Mouse (Mus musculus) c-Kit-negative CD71-positive TER-119-positive erythroid progenitor cells, embryonic 14.5 days (primary cell): ENCODE measurements around the gene Snx29.

Experiments
- DNase-seq: peaks from one replicate; pipeline ENCODE4 v3.0.0-alpha.2; 2013; ENCODE audit warnings: low read depth, low spot score

The Snx29 gene

DNA sequence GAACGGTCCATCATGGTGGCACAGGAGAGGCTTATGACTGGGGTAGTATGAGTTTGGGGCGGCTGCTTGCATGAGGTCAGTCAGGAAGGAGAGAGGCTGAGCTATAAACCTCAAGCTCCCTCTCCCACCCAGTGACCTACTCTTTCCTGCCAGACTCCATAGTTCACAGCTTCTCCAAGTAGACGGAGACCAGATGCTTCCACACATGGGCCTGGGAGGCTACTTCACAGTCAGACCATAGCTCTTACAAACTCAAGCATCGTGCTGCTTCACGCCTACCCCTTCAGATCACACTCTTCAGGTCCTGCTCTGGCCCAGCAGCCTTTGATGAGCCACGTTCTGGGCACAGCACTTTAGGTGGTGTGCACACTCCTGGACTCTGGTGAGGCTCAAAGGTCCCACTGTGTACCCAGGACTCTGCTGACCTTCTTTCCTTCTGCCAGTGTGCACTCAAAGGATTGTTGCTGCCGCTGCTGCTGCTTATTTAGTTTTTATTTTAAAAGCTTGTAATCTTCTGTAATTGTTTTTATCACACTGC lies 313.6 kb downstream of the Snx29 start:
- DNase-seq = no peak

DNA sequence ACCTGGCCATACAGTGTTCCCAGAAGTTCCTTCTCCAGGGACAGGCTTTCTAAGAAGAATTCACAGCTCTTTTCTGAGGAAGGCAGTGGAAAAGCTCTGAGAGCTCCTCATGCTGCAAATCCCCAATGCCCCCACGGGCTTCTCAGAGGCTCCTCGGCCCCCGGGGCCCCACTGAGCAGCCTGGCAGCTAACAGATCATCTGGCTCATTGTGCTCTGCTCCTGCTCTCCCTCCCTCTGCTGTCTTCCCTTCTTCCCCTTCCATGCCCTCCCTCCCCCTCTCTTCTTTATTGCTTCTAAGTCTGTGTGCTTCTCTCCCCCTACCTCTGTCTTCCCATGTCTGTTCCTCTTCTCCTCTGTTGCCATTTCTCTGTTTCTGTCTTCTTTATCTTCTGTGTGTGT lies 314.2 kb downstream of the Snx29 start:
- DNase-seq = no peak

DNA sequence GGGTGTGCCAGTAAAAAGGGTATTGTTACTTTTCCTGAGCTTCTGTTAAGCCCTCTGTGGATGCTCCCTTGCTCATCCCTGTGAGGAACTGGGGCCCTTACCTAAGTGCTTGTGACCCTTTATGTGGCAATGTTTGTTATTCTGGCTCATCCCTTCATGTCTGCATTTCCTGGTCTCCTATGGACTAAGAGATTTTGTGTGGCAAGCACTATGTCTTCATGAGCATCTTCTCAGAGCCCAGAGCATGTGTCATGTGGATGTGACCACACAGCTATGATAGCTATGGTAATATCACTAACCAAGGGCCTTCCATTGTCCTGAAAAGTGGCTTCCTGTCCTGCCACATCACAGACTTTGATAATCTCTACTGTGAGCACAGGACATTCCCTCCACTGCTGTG lies 315.1 kb downstream of the Snx29 start:
- DNase-seq = no peak

DNA sequence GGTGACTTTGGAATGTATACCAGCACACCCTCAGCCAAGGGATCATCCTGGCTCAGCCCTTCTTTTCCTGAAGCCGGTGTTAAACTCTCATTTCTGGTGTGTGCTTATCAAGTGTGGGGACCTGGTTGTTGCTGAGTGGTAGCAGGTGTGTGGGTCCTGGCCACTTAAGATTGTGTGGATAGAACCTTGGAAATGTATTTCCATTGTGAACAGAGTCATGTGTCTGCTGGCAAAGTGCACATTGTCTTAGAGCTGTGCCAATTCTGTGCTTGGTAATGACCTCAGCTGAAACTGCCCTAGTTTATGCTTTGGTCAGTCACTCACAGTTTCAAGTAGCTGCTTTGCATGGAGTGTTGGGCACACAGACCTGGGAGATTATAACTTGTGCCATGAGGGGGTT lies 316.0 kb downstream of the Snx29 start:
- DNase-seq = no peak

DNA sequence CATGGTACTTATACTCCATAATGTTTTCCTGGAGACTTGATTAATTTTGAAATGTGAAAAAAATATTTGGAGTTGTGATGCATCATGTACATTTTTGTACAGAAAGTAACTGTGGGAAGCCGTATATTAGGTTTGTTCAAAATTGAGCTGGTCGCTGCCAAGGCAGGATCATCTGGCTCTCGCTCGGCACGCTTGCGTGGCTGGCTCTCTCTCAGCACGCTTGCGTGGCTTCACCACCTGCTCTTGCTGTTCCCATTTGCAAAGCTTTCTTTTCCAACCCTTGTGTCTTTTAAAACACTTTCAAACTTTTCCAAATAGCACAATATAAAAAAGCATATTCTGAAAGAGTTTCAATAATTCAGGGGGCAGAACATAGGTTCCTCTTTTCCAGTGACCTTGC lies 317.2 kb downstream of the Snx29 start:
- DNase-seq = no peak

DNA sequence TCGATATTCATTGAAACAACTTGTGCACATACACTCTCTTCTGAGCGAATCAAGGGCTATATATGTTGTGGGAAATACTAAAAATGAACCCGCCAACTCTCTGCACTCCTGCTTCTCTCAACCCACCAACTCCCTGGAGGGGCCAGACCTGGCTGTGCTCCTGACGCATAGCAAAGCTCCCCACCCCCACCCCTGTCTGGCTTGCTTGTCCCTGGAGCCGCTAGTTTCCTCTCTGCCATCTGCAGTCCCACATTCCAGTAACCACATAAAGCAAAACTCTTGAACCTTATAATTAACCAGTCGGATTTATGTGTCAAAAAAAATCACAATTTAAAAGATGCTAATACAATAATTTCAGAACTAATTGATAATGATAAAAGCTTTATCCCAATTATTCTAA lies 320.9 kb downstream of the Snx29 start:
- DNase-seq = no peak

DNA sequence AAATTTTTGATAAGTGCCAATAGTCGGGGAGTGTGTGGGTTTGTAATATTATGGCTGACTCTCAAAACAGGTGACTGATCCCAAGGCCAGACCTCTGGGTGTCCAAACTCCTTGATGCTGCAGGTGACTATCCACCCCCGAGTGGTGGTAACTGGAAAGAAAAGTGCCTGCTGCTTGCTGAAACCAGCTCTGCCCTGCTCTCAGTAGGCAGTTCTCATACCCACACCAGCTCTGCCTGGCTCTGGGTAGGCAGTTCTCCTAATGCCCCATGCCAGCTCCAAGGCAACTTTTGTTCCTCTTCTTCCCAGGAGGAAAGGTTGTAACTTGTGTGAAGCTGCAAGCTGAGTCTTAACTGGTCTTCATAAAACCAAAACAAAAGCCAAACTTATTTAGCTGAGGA lies 321.7 kb downstream of the Snx29 start:
- no peak for DNase-seq

DNA sequence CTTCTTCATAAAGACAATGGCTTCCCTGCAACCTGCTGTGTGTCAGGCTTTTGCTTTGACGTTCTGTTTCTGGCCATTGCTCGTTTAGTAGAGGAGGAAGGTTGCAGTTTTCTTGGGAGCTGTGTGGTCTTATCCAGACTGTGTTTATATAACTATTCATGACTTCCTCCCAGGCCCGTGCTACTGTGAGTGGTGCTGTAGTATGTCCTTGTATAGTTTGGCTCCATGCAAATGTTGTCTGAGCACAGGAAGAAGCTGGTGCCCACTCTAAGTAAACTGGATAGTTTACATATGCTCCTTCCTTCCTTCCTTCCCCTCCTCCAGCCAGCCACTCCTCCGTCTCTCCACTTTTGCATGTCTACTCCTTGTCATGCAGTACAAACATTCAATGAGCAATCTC lies 323.0 kb downstream of the Snx29 start:
- DNase-seq = no peak

DNA sequence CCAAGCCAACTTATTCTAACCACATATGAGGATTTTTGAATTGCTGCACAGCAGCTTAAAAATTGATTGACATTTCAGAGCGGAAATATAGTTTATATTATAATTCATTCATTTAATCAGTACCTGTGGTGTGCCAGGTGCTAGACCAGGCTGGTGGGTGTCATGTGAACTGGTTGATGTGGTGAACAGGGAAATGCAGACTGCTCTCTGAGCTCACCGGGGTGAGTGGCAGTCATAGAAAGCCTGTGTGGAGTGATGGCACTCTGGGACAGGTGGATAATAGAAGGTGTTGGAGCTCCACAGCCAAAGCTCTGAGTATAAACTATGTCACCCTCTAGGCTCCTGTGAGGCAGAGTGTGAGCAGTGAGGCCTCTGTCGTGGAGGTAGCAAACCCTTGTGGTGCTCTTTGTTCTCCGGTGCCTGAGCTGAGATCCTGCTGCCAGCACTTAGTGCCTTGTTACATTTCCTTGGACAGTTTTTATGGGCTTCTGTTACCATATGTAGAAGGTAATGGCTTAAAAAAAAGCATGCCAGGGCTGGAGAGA lies 324.1 kb downstream of the Snx29 start:
- DNase-seq = no peak

DNA sequence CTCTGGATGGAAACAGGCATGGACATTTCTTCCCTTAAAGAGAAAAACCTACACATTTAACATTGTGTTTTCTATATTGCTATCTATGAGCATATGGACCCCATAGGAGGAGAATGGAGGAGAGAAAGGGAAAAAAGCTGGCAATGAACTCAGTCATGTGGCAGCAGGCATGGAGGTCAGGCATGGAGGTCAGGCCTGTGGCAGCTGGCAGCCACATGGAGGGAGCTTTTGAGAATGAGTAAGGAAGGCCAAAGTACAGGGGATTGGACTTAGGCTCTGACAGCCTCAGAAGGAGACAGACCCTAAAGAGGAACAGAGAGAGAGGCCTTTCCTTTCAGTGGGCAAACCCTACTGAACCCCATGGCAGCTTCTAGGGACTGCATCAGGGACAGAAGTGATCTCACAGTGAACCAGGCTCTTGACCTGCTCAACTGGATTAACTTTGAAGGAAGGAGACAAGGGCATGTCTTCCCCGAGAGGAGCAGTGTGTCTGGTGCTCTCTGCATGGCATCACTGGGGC lies 325.5 kb downstream of the Snx29 start:
- no peak for DNase-seq

DNA sequence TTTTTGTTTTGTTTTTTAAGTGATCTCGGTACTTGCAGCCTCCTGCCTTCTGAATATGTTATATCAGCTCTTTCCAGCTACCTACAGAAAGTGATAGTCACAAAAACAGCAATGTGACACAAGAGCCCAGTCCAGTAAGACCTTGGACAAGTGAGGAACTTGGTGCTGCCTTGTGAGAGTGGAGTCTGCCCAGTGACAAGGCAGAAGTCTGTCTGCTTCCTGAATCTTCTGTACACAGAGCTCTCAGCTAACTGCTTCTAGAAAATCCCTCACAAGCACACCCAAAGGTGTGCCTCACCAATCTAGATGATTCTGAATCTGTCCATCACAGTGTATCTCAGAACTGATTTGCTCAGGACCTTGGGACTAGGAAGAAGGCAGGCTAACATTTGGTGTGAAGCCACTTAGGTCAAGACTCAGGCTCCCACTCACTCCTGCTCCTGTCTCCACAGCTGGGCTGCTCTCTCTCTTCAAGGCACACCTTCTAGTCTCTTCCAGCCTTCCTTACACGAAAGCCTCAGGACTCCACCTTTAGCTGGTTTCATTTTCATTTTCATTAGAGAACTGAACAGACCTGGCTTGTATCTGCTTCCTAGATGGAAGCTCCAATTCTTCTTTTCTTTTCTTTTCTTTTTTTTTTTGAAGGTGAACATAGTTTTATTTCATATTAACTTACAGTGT lies 330.1 kb downstream of the Snx29 start:
- no peak for DNase-seq

DNA sequence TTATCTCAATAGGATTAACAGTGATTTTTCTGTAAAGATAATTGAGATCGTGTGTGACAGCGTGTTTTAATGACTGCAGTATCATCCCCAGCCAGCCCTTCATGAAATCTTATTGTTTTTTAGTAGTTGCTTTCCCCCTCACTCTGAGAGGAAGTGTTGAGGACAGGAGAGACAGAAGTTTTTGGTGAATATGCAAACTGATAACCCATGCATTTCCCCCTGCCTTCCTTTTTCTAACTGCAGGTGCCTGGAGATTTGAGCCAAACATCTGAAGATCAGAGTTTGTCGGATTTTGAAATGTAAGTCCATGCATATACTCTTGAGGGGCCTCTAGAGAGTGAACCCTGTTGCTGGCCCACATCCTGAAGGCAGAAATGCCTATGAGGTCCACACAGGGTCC lies 333.2 kb downstream of the Snx29 start:
- DNase-seq = no peak

DNA sequence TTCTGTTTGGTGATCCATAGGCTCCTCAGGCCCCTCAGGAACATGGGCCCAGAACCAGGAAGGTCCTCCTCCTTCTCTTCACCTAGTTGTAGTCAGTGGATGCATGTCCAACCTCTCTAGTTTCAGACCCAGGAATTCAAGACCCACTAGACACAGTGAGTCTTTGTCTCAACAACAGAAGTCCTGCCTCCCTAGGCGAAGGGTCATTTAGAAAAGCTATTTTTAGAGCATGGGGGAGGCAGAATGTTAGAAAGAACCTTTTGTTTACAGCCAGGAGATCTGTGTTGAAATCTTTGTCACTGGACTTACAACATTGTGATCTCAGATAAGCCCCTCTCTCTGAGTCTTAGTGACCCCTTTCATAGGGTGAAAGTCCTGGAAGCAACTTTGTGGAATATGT lies 334.4 kb downstream of the Snx29 start:
- no peak for DNase-seq

DNA sequence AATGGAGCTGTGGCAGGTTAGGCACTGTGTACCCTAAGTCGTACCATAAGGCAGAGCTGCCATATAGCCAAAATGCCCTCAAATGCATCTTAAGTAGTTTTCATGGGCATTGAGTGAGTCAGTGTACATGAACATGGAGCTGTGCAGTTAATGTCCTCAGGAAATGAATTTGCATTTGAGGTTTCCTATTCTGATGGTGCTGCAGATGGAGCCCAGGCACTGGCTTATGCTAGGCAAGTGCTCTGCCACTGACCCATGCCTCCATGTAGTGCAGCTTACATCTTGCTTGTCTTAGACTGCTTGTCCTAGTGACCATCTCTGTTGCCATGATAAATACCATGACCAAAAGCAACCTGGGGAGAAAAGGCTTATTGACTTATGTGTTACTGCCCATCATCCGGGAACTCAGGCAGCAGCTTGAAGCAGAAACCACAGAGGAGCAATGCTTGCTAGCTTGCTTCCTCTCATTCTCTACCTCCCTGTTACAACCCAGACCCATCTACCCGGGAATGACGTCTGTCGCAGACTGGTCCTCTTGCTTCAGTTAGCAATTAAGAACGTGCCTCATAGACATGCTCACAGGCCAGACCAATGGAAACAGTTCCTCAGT lies 336.5 kb downstream of the Snx29 start:
- no peak for DNase-seq

DNA sequence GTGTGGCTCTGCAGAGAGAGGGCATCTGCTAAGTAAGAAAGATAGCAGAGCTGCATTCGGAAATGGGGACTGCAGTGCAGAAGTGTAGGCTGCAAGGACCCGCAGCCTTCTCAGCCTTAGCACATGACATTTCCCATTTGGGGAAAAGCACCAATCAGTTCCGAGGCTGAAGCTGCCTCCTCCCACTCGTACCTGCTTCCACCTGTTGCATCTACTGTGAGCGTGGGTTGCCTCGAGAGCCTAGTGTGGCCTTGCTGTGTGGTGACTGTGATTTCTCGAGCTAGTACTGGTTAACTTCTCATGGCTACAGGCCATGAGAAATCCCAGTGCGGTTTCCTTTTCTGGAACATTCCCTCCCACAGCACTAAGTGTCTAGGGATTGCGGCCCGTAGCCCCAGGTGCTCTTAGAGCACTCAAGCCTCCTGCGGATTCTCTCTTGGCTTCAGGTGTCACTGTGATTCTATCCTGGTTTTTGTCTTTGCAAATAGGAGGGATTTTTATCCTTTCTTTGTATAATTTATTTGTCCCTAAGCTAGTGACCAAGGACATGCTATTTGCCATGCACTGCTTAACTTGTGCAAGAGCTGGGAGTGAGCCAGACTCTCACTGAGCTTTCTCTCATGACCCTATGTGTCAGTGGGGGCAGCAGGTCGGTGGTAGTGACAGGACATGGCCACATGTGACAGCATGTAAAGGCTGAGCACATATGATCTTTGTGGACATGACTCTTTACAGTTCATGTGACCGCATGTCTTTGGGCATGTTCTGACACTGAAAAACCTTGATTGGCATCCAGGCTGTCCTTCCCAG lies 342.4 kb downstream of the Snx29 start:
- no peak for DNase-seq

DNA sequence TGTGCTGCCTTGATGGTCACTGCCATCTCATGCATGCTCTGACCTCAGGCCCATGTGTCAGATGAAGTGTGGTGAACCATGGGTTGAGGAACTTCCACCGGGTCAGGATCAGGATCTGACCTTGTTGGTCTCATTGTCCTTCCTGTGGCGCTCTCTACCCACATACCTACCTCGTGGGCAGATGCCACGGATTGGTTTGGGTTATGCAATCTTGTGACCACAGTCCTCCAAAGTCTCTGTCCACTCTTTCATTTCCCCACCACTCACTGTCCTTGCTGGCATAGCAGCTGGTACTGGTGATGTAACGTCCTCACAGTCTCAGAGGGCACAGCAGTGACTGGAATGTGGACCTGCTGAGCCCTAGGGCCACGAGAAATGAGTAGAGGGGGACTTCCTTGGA lies 343.2 kb downstream of the Snx29 start:
- no peak for DNase-seq

DNA sequence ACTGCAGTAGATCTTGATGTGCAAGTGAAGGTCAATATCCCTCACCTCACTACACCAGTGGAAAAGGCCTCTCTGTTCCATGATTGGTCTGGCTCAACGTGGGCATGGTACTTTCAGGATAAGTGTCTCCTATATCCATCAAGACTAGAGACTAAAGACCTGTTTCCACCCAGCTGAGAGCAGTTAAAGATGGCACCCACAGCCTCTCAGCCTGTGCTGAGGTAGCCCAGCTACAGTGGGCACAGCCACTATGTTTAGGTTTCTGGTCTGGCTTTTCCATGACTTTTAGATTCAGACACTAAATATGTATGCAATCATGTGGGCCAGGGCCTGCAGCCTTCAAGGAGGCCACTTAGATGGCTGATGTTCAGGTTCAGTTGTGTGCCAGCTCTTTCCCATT lies 345.7 kb downstream of the Snx29 start:
- no peak for DNase-seq

DNA sequence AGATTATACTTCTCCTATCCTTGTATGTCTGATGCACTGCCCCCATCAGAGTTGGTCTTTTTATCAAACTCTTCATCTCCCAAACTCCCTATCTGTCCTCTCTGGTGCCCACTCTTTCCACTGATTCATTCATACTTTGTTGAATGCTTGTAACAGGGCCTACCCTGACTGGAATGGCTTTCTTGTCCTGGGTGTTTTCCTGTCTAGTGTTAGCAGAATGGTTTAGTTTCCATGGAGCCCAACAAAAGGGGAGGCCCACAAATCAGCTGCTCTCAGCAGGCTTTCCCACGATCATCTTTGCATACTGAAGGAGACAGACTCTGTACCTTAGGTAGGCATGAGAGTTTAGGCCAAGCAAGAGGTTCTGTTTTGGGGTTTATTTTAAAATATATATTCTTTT lies 346.2 kb downstream of the Snx29 start:
- DNase-seq = no peak

DNA sequence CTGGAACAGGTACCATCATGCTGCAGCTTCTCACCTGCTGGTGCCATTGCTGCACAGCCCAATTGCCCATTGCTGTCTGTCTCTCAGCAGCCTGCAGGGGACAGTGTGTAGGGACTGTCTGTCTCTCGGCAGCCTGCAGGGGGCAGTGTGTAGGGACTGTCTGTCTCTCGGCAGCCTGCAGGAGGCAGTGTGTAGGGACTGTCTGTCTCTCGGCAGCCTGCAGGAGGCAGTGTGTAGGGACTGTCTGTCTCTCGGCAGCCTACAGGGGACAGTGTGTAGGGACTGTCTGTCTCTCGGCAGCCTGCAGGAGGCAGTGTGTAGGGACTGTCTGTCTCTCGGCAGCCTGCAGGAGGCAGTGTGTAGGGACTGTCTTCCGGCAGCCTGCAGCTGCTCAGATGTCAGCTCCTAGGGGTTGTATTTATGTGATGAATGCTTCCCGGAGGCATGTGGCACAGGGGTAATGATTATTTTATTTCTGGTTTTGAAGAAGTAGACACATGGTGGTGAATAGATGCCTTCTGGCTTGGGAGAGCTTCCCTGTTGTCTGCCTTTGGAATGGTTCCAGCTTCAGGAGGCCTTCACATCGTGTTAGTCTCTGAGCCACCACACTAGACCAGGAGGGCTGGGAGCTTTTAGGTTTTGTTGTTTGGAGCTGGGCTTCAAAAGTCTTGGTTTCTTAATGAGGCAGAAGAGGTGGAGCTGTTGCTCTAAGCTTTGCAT lies 347.7 kb downstream of the Snx29 start:
- DNase-seq = no peak

DNA sequence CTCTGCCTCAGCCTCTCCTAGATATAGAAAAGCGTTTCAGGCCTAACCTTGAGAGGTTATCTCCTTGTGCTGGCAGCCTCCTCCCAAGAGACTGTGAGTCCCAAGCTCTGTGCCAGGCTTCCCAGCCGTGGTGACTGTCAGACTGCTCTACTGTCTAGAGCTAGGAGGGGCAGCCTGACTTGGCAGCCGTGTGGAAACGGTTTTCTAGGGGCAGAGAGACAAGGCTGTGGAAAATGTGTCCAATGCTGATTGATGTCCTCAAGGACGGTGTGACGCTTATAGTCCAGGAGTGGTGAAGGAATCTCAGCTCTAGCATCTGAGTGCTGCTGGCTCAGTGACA lies 348.2 kb downstream of the Snx29 start:
- DNase-seq = no peak

DNA sequence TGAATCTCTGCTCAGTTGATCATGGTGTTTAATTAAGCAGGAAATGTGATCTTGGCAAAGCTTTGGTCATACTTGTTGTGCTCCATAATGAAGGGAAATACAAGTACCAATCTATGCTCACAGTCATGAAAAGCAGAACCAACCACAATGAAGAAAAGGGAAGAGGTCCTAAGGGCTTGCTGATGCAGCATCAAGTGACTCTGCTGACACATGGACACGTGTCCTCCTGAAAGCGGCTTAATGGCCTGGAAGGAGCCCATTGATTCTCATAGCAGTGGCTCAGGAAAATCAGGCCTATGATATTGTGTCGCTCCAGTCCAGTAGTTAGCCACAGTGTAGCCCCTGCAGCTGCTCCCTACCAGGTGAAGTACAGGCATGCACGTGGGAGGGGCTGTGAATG lies 353.3 kb downstream of the Snx29 start:
- DNase-seq = no peak

DNA sequence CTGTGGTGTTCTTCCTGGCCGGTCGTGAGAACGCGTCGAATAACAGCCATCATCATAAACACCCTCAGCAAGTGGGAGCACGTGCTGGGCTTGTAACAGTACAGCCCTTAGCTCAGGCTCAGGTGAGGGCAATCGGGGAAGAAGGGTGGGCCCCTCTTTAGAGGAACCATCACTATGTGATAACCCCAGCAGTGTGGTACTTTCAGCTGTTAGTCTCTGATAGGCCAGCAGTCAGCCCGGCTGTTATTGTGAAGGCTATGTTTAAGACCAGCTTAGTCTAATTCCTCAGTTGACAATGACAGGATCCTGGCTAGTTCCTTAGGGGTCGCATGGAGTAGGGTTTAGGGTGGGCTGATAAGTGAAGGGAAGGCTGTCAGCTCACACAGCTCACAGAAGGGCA lies 362.6 kb downstream of the Snx29 start:
- DNase-seq = no peak
